Mouse (Mus musculus): ENCODE measurements around the gene Acat1.
A peak's percentile ranks its signal among the peaks of the same experiment; 100 is the strongest.

Acat1 gene

GRCm38 (mm10) chr9:53609968-53610781 is at the start of gene Acat1:
Acat1 (minus strand) TSS chr9:53610382.
- DNase-seq (ENCODE audit: low read depth, low spot score), result peak; percentile 82

- no peak for DNase-seq (ENCODE audit: low read depth, low spot score)
These were observed 24.6 kb upstream of the Acat1 start for GRCm38 (mm10) chr9:53634796-53635195.

GRCm38 (mm10) chr9:53615246-53615645 is 5.1 kb upstream of the Acat1 start:
- no peak for DNase-seq (ENCODE audit: low read depth, low spot score)

- DNase-seq (ENCODE audit: low read depth, low spot score), result no peak
These were observed 4.1 kb upstream of the Acat1 start for GRCm38 (mm10) chr9:53614286-53614685.

- DNase-seq (ENCODE audit: low read depth, low spot score), result no peak
These were observed 745 bp downstream of the Acat1 start for GRCm38 (mm10) chr9:53609306-53609967.

GRCm38 (mm10) chr9:53607816-53608215 is 2.4 kb downstream of the Acat1 start:
- no peak for DNase-seq (ENCODE audit: low read depth, low spot score)

- DNase-seq (ENCODE audit: low read depth, low spot score), result no peak
These were observed 3.0 kb downstream of the Acat1 start for GRCm38 (mm10) chr9:53607192-53607591.

- DNase-seq (ENCODE audit: low read depth, low spot score), result no peak
These were observed 5.2 kb downstream of the Acat1 start for GRCm38 (mm10) chr9:53604954-53605353.

- no peak for DNase-seq (ENCODE audit: low read depth, low spot score)
These were observed 6.3 kb downstream of the Acat1 start for GRCm38 (mm10) chr9:53603849-53604248.

GRCm38 (mm10) chr9:53603384-53603783 is 6.8 kb downstream of the Acat1 start:
- no peak for DNase-seq (ENCODE audit: low read depth, low spot score)

GRCm38 (mm10) chr9:53601541-53601940 is 8.6 kb downstream of the Acat1 start:
- DNase-seq (ENCODE audit: low read depth, low spot score), result no peak

- DNase-seq (ENCODE audit: low read depth, low spot score), result no peak
These were observed 11.6 kb downstream of the Acat1 start for GRCm38 (mm10) chr9:53598631-53599030.

- no peak for DNase-seq (ENCODE audit: low read depth, low spot score)
These were observed 13.1 kb downstream of the Acat1 start for GRCm38 (mm10) chr9:53596971-53597600.

GRCm38 (mm10) chr9:53594764-53595163 is 15.4 kb downstream of the Acat1 start:
- no peak for DNase-seq (ENCODE audit: low read depth, low spot score)

- no peak for DNase-seq (ENCODE audit: low read depth, low spot score)
These were observed 28.3 kb downstream of the Acat1 start for GRCm38 (mm10) chr9:53581870-53582269.

- no peak for DNase-seq (ENCODE audit: low read depth, low spot score)
These were observed 34.5 kb downstream of the Acat1 start for GRCm38 (mm10) chr9:53575721-53576120.

- no peak for DNase-seq (ENCODE audit: low read depth, low spot score)
These were observed 37.5 kb downstream of the Acat1 start for GRCm38 (mm10) chr9:53572516-53573307.

GRCm38 (mm10) chr9:53570662-53571061 is 39.5 kb downstream of the Acat1 start:
- no peak for DNase-seq (ENCODE audit: low read depth, low spot score)

GRCm38 (mm10) chr9:53537336-53537965 is 72.7 kb downstream of the Acat1 start:
- DNase-seq (ENCODE audit: low read depth, low spot score), result no peak

- peak; percentile 99 for DNase-seq (ENCODE audit: low read depth, low spot score)
These were observed 73.4 kb downstream of the Acat1 start, which contains the start of the genes Atm and Npat for GRCm38 (mm10) chr9:53536558-53537320. Atm (minus strand) TSS chr9:53536740. Npat (plus strand) TSS chr9:53537047.
